Mouse (Mus musculus): ENCODE results near the gene Vps52.

- TF ChIP-seq CTCF (IDR thresholded peaks at IDR 0.05; ENCODE audit: control insufficient read depth, insufficient read depth, insufficient read length) (no peak), USF1 (IDR thresholded peaks at IDR 0.05; ENCODE audit: low read depth) (no peak), MYOD1 (IDR thresholded peaks at IDR 0.05; ENCODE audit: control insufficient read depth, insufficient read length, low read depth) (no peak), MYOG (IDR thresholded peaks at IDR 0.05; ENCODE audit: control insufficient read depth, extremely low read depth, insufficient read length) (no peak)
Measured at GRCm38 (mm10) chr17:33932448-33932847, 23.2 kb upstream of the Vps52 start.
